Mouse (Mus musculus): Measurements from ENCODE around the gene Cygb. TPM values are rescaled to one million over a fixed set of nuclear protein-coding genes. Genes with fewer than 3 reads are reported as not detected.
"Not testable (repeated sequence)": the region's sequence is repeated elsewhere in the genome, so short reads cannot be mapped to it uniquely, and the experiment has no call there.

The Cygb gene
- polyA plus RNA-seq, 1 experiment from 2014 or later, result 19.6 TPM

DNA sequence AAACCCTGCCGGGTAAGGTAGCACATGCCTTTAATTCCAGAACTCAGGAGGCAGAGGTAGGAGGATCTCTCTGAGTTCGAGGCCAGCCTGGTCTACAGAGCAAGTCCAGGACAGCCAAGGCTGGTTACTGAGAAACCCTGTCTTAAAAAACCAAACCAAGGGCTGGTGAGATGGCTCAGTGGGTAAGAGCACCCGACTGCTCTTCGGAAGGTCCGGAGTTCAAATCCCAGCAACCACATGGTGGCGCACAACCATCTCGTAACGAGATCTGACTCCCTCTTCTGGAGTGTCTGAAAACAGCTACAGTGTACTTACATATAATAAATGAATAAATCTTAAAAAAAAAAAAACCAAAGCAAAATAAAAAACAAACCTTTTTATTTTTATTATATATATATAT is 17.5 kb downstream of the Cygb start:
- not testable (repeated sequence) for H3K27me3 ChIP-seq (ENCODE audit: control insufficient read depth, insufficient read depth, low read length); H3K4me1 ChIP-seq (ENCODE audit: control insufficient read depth, insufficient read depth, low read length); H3K36me3 ChIP-seq (ENCODE audit: control insufficient read depth, insufficient read depth, low read length); H3K9ac ChIP-seq (ENCODE audit: low read length); H3K4me3 ChIP-seq (replicated peaks; ENCODE audit: low read length); H3K4me2 ChIP-seq (ENCODE audit: low read depth, low read length); H3K27ac ChIP-seq (ENCODE audit: low read length); H3K9me3 ChIP-seq (replicated peaks; ENCODE audit: control insufficient read depth, low read length); ATAC-seq (ENCODE audit: insufficient read depth, low FRiP score)
- 73% methylated on average over 8 of the region's 8 CpGs for WGBS

DNA sequence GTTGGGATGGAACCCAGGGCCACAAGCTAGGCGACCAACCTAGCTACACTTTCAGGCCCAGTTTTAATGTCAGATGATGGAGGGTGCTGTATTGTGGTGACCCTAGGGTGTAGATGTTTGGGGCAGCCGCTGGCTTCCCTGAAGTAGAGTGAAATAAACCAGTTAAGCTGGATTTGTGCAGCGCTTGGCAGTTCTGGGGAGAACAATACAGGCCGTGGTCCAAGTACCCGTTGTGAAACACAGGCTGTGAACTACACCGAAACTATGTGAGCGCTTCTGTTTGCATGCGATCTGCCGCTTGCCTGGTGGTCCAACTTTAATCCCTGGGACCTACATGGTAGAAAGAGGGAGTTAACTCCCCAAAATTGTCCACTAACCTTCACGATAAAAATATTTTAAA is 21.2 kb downstream of the Cygb start:
- Histone ChIP-seq H3K36me3 (ENCODE audit: control insufficient read depth, insufficient read depth, low read length) (no peaks in the 10 kb centered on the region), H3K9ac (ENCODE audit: low read length) (no peak overlapping the region), H3K27ac (ENCODE audit: low read length) (peak overlapping the region; percentile 11), H3K9me3 (replicated peaks; ENCODE audit: control insufficient read depth, low read length) (no peaks in the 10 kb centered on the region), H3K4me2 (ENCODE audit: low read depth, low read length) (no peak overlapping the region), H3K4me3 (replicated peaks; ENCODE audit: low read length) (no peak overlapping the region), H3K4me1 (ENCODE audit: control insufficient read depth, insufficient read depth, low read length) (no peaks in the 10 kb centered on the region), H3K27me3 (ENCODE audit: control insufficient read depth, insufficient read depth, low read length) (no peaks in the 10 kb centered on the region)
- WGBS, result 60% methylated on average over 10 of the region's 10 CpGs
- ATAC-seq (ENCODE audit: insufficient read depth, low FRiP score), result no peak

DNA sequence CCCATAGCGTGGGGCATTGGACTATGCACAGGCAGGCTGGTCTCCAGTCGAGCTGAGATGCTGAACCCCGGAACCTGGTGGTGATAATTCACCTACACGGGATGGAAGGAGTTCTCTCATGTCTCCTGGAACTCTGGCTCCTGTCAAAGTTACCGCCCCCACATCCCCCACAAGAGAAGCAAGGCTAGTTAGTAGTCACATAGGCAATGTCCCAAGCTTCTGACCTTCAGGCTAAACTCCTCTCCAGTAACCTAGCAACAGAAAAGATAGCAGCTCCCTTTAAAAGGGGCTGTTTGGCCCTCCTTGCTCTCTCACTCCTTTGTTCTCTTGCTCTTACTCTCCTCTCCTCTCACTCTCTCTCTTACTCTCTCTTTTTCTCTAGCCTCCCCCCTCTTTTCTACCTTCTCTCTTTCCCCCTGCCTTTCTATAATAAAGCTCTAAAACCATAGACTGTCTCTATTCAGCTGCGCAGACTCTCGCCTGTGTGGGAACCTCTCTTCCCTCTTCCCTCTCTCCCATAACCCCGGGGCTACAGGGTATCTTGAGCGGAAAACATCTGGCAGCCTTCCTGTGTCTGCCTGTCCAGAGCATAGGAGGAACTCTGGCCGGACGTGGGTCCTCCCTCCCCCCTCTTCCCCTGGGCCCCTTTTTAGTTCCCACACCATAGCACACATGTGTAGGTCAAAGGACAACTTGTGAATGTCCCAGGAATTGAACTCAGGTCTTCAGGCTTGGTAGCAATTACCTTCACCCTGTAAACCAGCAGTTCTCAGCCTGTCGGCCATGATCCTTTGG is 23.7 kb downstream of the Cygb start:
- H3K36me3 ChIP-seq (ENCODE audit: control insufficient read depth, insufficient read depth, low read length), result no peaks in the 10 kb centered on the region
- H3K27me3 ChIP-seq (ENCODE audit: control insufficient read depth, insufficient read depth, low read length), result no peaks in the 10 kb centered on the region
- H3K9me3 ChIP-seq (replicated peaks; ENCODE audit: control insufficient read depth, low read length), result no peaks in the 10 kb centered on the region
- H3K4me3 ChIP-seq (replicated peaks; ENCODE audit: low read length), result no peak overlapping the region
- ATAC-seq (ENCODE audit: insufficient read depth, low FRiP score), result no peak
- H3K27ac ChIP-seq (ENCODE audit: low read length), result no peak overlapping the region
- no peaks in the 10 kb centered on the region for H3K4me1 ChIP-seq (ENCODE audit: control insufficient read depth, insufficient read depth, low read length)
- no peak overlapping the region for H3K9ac ChIP-seq (ENCODE audit: low read length)
- 48% methylated on average over 12 of the region's 12 CpGs for WGBS
- no peak overlapping the region for H3K4me2 ChIP-seq (ENCODE audit: low read depth, low read length)

DNA sequence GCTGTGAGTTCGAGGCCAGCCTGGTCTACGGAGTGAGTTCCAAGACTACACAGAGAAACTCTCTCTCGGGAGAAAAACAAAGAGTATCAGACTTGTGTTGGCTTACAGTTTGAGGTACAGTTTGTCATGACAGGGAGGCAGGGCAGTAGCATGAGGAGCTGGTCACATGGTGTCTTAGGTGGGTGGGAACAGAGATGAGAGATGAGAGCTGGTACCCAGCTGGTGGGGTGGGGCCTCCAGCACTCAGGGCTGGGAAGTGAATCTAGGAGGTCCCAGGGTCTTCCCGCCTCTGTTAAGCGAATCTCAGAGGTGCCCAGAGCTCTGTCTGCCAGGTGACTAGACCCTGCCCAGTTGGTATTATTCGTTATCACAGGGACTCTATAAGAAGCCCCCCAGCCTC is 24.6 kb downstream of the Cygb start:
- Histone ChIP-seq H3K9me3 (replicated peaks; ENCODE audit: control insufficient read depth, low read length) (no peaks in the 10 kb centered on the region), H3K36me3 (ENCODE audit: control insufficient read depth, insufficient read depth, low read length) (no peaks in the 10 kb centered on the region), H3K4me3 (replicated peaks; ENCODE audit: low read length) (no peak overlapping the region), H3K27me3 (ENCODE audit: control insufficient read depth, insufficient read depth, low read length) (no peaks in the 10 kb centered on the region), H3K4me2 (ENCODE audit: low read depth, low read length) (no peak overlapping the region), H3K27ac (ENCODE audit: low read length) (no peak overlapping the region), H3K4me1 (ENCODE audit: control insufficient read depth, insufficient read depth, low read length) (peaks cover 2% of the 10 kb centered on the region; the same call in 1 of the 2 replicates), H3K9ac (ENCODE audit: low read length) (no peak overlapping the region)
- no peak for ATAC-seq (ENCODE audit: insufficient read depth, low FRiP score)
- 91% methylated on average over 6 of the region's 6 CpGs for WGBS

DNA sequence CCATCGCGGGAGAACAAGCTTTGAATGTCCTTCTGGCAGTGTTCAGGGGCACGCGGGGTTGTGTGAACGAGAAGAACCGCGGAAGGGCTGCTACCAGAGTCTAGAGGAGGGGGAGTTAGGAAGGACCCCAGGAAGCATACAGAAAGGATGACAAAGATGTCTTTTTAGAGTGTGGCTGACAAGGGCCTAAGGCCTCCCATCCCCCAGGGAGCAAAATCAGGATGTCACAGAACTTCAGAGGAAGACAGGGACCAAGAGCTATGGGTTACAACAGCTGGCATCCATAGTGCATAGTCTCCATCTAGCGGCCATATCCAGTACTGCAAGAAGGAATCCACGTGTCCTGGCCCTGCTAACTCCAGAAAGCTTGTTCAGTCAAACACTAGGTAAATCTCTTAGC is 25.4 kb downstream of the Cygb start:
- 58% methylated on average over 9 of the region's 9 CpGs for WGBS
- Histone ChIP-seq H3K27ac (ENCODE audit: low read length) (no peak overlapping the region), H3K9me3 (replicated peaks; ENCODE audit: control insufficient read depth, low read length) (no peaks in the 10 kb centered on the region), H3K9ac (ENCODE audit: low read length) (peak overlapping the region; percentile 36; the same call in 1 of the 2 replicates), H3K4me3 (replicated peaks; ENCODE audit: low read length) (no peak overlapping the region), H3K4me2 (ENCODE audit: low read depth, low read length) (no peak overlapping the region), H3K27me3 (ENCODE audit: control insufficient read depth, insufficient read depth, low read length) (no peaks in the 10 kb centered on the region), H3K4me1 (ENCODE audit: control insufficient read depth, insufficient read depth, low read length) (peaks cover 5% of the 10 kb centered on the region; the same call in 1 of the 2 replicates), H3K36me3 (ENCODE audit: control insufficient read depth, insufficient read depth, low read length) (no peaks in the 10 kb centered on the region)
- ATAC-seq (ENCODE audit: insufficient read depth, low FRiP score), result 0 out of 2 replicates have a peak, but pooled peaks have one; percentile 42

DNA sequence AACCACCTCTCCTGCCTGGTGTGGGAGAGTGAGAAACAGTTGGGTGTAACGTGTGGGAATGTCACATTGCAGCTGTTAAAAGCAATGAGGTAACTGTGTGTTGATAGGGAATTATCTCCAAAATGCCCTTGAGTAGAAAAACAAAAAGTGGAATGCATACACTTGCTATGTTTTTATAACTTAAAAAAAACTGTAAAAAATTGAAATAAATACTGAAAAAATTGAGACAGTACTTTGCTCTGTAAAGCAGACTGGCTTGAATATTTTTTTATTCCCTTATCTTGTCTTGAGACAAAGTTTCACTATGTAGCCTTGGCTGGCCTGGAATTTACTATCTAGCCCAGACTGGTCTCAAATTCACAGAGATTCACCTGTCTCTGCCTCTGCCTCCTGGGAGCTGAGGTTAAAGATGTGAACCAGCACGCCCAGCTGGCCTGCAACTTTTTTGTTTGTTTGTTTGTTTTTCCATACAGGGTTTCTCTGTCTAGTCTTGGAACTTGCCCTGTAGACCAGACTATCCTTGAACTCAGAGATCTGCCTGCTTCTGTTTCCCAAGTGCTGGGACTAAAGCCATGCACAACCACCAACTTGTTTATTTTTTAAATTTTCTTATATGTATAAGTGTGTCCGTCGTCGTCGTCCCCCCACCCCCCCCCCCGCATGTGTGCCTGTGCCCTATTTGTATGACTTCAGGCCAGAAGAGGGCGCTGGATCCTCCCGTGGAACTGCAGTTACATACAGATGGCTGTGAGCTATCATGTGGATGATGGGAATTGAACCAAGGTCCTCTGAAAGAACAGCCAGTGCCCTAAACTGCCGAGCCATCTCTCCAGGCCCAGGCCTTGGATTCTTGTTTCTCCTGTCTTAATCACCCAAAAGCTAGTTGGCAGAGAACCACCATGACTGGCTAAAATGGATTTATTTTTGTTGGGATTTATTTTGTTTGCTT is 26.8 kb downstream of the Cygb start:
- Histone ChIP-seq H3K36me3 (ENCODE audit: control insufficient read depth, insufficient read depth, low read length) (no peaks in the 10 kb centered on the region), H3K27ac (ENCODE audit: low read length) (no peak overlapping the region), H3K4me1 (ENCODE audit: control insufficient read depth, insufficient read depth, low read length) (peaks cover 16% of the 10 kb centered on the region; the same call in 1 of the 2 replicates), H3K9me3 (replicated peaks; ENCODE audit: control insufficient read depth, low read length) (no peaks in the 10 kb centered on the region), H3K27me3 (ENCODE audit: control insufficient read depth, insufficient read depth, low read length) (no peaks in the 10 kb centered on the region), H3K9ac (ENCODE audit: low read length) (no peak overlapping the region), H3K4me2 (ENCODE audit: low read depth, low read length) (no peak overlapping the region), H3K4me3 (replicated peaks; ENCODE audit: low read length) (no peak overlapping the region)
- ATAC-seq (ENCODE audit: insufficient read depth, low FRiP score), result no peak
- WGBS, result 31% methylated on average over 10 of the region's 10 CpGs

DNA sequence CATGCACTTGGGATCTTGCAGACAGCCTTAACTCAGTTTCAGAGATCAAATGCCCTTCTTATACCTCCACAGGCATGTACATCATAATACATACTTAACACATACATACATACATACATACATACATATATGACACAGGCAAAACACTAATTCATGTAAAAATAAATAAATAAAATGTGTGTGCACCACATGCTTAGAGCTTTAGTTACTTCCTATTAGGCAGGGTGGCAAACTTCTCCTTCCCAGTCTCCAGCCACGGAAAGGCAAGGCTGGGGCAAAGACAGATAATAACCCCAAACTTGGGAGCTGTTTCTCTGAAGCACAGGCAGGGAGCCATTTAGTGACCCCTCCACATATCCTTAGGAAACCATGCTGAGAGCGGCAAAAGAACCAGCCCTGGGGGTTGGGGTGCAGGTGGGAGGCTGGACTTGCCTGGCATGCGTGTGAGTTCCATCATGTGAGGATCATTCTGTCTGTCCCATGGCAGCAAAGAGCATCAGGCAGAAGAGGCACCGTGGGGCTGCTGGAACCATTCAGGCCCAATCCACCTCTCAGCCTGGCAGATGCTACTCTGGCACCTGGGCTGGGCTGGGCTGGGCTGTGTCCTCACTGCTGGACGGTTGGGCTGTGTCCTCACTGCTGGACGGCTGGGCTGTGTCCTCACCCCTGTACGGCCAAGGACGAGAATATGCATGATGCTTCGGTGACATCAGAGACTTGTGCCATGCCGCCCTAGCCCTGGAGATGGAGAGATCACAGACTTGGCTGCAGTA is 27.6 kb downstream of the Cygb start, which contains the start of gene Rhbdf2:
Gene Rhbdf2, minus strand, starts transcription at position 721 of the 773 bp plus-strand sequence.
- H3K4me2 ChIP-seq (ENCODE audit: low read depth, low read length), result no peak within 1 kb of the TSS
- H3K9ac ChIP-seq (ENCODE audit: low read length), result no peak within 1 kb of the TSS
- no peak for ATAC-seq (ENCODE audit: insufficient read depth, low FRiP score)
- H3K9me3 ChIP-seq (replicated peaks; ENCODE audit: control insufficient read depth, low read length), result no peaks in the 10 kb centered on the region
- H3K36me3 ChIP-seq (ENCODE audit: control insufficient read depth, insufficient read depth, low read length), result no peaks in the 10 kb centered on the region
- no peaks in the 10 kb centered on the region for H3K27me3 ChIP-seq (ENCODE audit: control insufficient read depth, insufficient read depth, low read length)
- peaks cover 19% of the 10 kb centered on the region for H3K4me1 ChIP-seq (ENCODE audit: control insufficient read depth, insufficient read depth, low read length)
- H3K4me3 ChIP-seq (replicated peaks; ENCODE audit: low read length), result no peak within 1 kb of the TSS
- 74% methylated on average over 10 of the region's 10 CpGs for WGBS
- H3K27ac ChIP-seq (ENCODE audit: low read length), result no peak within 1 kb of the TSS

DNA sequence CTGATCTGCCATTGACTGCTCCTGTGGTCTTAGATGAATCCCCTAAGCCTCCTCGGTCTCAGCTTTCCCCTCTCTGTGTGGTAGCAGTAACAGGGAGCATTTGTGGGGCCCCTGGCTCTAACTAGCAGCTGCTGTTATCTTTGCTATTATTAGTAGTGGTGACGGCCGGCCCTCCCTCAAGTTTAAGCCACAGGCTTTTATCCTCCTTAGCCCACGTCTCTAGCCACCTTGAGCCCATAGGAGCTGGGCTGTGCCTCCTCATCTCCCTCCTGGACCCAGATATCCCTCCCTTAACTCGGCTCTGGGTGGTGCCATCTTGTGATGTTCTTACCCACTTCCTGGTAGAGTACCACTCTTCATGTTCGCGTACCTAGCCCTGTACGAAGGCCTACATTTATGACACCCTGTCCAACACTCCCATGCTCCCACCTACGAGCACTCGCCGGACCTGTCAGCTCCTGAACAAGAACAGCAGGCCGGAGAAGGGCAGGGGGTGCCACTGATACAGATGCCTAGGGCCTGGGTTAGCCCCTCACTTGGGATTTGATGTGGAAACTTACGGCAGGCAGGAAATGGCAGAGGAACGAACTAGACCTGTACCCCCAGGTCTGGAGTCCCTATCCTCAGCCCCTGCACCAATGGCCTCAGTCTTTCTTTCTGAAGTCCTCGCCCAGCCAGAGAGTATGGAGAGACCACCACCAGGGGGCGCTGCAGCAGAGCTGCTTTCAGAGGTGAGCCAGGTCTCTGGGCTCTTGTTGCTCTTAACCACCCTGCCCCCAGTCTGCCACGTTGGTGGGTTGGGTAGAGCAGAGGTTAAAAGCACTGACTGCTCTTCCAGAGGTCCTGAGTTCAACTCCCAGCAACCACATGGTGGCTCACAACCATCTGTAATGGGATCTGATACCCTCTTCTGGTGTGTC is 28.8 kb downstream of the Cygb start:
- 72% methylated on average over 17 of the region's 17 CpGs for WGBS
- Histone ChIP-seq H3K9ac (ENCODE audit: low read length) (no peak overlapping the region), H3K27me3 (ENCODE audit: control insufficient read depth, insufficient read depth, low read length) (no peaks in the 10 kb centered on the region), H3K4me3 (replicated peaks; ENCODE audit: low read length) (no peak overlapping the region), H3K4me1 (ENCODE audit: control insufficient read depth, insufficient read depth, low read length) (peaks cover 29% of the 10 kb centered on the region), H3K36me3 (ENCODE audit: control insufficient read depth, insufficient read depth, low read length) (no peaks in the 10 kb centered on the region), H3K27ac (ENCODE audit: low read length) (no peak overlapping the region), H3K9me3 (replicated peaks; ENCODE audit: control insufficient read depth, low read length) (no peaks in the 10 kb centered on the region), H3K4me2 (ENCODE audit: low read depth, low read length) (no peak overlapping the region)
- ATAC-seq (ENCODE audit: insufficient read depth, low FRiP score), result no peak

All from stomach, embryonic 16.5 days (tissue).